Mouse (Mus musculus): ENCODE measurements at regions not wholly inside any gene's neighbourhood (a gene's known extent, or its start where the extent isn't known, plus 50 kb on each side); places are given as distances from the start of the nearest gene placed in this dataset.

GRCm38 (mm10) chr2:92523321-92523895, 63.1 kb upstream of the Slc35c1 start:
- Histone ChIP-seq H3K36me3 (replicated peaks) (no peaks in the 10 kb centered on the region), H3K4me1 (peaks cover 22% of the 10 kb centered on the region), H3K4me3 (no peak overlapping the region), H3K27me3 (ENCODE audit: poor library complexity, severe bottlenecking) (0 out of 2 replicates have a peak, but pooled peaks cover 6% of the 10 kb centered on the region), H3K9me3 (no peaks in the 10 kb centered on the region), H3K27ac (no peak overlapping the region)
- DNase-seq (ENCODE audit: extremely low spot score, low spot score): no peak
- 89% methylated on average over 13 of the region's 13 CpGs for WGBS

DNA sequence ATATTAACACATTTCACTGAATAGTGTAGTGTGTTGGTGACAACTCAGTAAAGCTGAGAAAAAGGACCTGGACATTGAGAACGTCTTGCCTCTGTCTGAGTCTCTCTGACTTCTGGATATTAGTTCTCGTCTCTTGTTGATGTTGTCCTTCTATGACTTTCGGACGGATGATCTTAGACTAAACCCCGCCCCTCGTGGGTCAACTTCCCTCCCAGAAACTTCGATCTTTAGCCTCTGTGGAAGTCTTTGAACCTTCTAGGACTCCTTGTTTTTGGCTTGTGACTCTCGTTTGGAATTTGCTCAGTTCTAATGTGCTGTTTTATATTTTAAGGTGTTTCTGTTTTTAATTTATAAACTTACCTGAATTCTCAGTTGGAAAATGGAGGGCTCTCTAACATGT, 61.2 kb upstream of the Slc35c1 start:
- WGBS: 89% methylated on average over 8 of the region's 8 CpGs
- DNase-seq (ENCODE audit: extremely low spot score, low spot score): no peak
- no peak overlapping the region for H3K27ac ChIP-seq
- H3K36me3 ChIP-seq (replicated peaks): no peaks in the 10 kb centered on the region
- no peaks in the 10 kb centered on the region for H3K9me3 ChIP-seq
- no peak overlapping the region for H3K4me3 ChIP-seq
- no peaks in the 10 kb centered on the region for H3K27me3 ChIP-seq (ENCODE audit: poor library complexity, severe bottlenecking)
- peaks cover 14% of the 10 kb centered on the region for H3K4me1 ChIP-seq

- DNase-seq (ENCODE audit: extremely low spot score, low spot score): no peak
- 0 out of 2 replicates have a peak, but pooled peaks cover 2% of the 10 kb centered on the region for H3K4me1 ChIP-seq
Measured at GRCm38 (mm10) chr2:92519396-92519795, 59.1 kb upstream of the Slc35c1 start.

GRCm38 (mm10) chr2:92518891-92519290, 58.6 kb upstream of the Slc35c1 start:
- no peaks in the 10 kb centered on the region for H3K9me3 ChIP-seq
- H3K27me3 ChIP-seq (ENCODE audit: poor library complexity, severe bottlenecking): no peaks in the 10 kb centered on the region
- H3K27ac ChIP-seq: no peak overlapping the region
- 92% methylated on average over 8 of the region's 8 CpGs for whole genome bisulfite sequencing
- DNase-seq (ENCODE audit: extremely low spot score, low spot score): no peak
- H3K4me3 ChIP-seq: no peak overlapping the region
- H3K4me1 ChIP-seq: 0 out of 2 replicates have a peak, but pooled peaks cover 2% of the 10 kb centered on the region
- H3K36me3 ChIP-seq (replicated peaks): no peaks in the 10 kb centered on the region

More at GRCm38 (mm10) chr2:92519396-92519795, 59.1 kb upstream of the Slc35c1 start:
- no peak overlapping the region for H3K27ac ChIP-seq
- 92% methylated on average over 8 of the region's 8 CpGs for WGBS
- H3K4me3 ChIP-seq: no peak overlapping the region
- H3K9me3 ChIP-seq: no peaks in the 10 kb centered on the region
- H3K27me3 ChIP-seq (ENCODE audit: poor library complexity, severe bottlenecking): no peaks in the 10 kb centered on the region
- no peaks in the 10 kb centered on the region for H3K36me3 ChIP-seq (replicated peaks)

DNA sequence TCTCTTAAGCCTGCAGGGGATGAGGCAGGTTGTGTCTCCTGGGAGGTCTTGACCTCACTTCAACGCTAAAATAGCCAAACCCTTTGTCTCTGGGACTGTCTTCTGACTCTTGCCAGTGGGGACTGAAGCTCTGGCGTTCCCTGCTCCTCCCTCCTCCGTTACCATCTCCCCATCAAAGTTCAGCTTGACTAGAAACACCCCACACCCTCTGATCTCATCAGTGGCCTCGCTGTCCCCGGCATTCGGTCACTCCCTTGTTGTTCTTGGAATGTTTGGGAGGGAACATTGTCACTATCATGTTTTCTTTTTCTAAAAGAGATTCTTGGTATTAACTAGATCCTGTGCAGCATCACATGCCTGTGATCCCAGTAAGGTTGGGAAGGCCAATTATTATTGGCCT, 54.6 kb upstream of the Slc35c1 start:
- peak; percentile 7 for DNase-seq (ENCODE audit: extremely low spot score, low spot score)
- Histone ChIP-seq H3K36me3 (replicated peaks) (no peaks in the 10 kb centered on the region), H3K9me3 (peaks cover 4% of the 10 kb centered on the region; the same call in 1 of the 2 replicates), H3K4me3 (no peak overlapping the region), H3K27me3 (ENCODE audit: poor library complexity, severe bottlenecking) (no peaks in the 10 kb centered on the region), H3K27ac (no peak overlapping the region), H3K4me1 (0 out of 2 replicates have a peak, but pooled peaks cover 2% of the 10 kb centered on the region)
- WGBS: 60% methylated on average over 6 of the region's 6 CpGs

- Histone ChIP-seq H3K4me3 (no peak overlapping the region), H3K9me3 (peaks cover 6% of the 10 kb centered on the region; the same call in 1 of the 2 replicates), H3K36me3 (replicated peaks) (no peaks in the 10 kb centered on the region), H3K27me3 (ENCODE audit: poor library complexity, severe bottlenecking) (no peaks in the 10 kb centered on the region), H3K4me1 (0 out of 2 replicates have a peak, but pooled peaks cover 2% of the 10 kb centered on the region), H3K27ac (no peak overlapping the region)
- DNase-seq (ENCODE audit: extremely low spot score, low spot score): peak; percentile 9
- 80% methylated on average over 6 of the region's 6 CpGs for WGBS
Measured at GRCm38 (mm10) chr2:92511771-92512744, 51.7 kb upstream of the Slc35c1 start.
